Mouse (Mus musculus) MEL (cell line): ENCODE data around the gene Dlg2. TPM values are rescaled to one million over a fixed set of nuclear protein-coding genes. Genes with fewer than 3 reads are reported as not detected.

Experiments
- DNase-seq: peaks from one replicate; pipeline ENCODE4 v3.0.0; 2011; ENCODE audit warnings: low read depth, low spot score
- H3K27ac ChIP-seq: 2 replicates; pipeline ENCODE4 v1.5.1; 2012; ENCODE audit warnings: low read depth, mild to moderate bottlenecking, control low read depth, low read length, moderate library complexity; ENCODE audit not compliant: control insufficient read depth
- H3K27me3 ChIP-seq, 2 experiments: fragments of 150-350 bp in 1 of 2; sonication (generic) in 1 of 2; 2 replicates each; pipeline ENCODE4 v1.6.1; 2012; ENCODE audit warnings: low read length in 2 of 2, mild to moderate bottlenecking in 2 of 2, improper control_type of control experiment in 1 of 2, moderate library complexity in 1 of 2; ENCODE audit not compliant: insufficient read depth in 2 of 2, control insufficient read depth in 1 of 2
- H3K36me3 ChIP-seq, 2 experiments: 2 replicates each; pipeline ENCODE4 v1.6.1; 2012 to 2014; ENCODE audit warnings: low read length in 2 of 2, improper control_type of control experiment in 1 of 2, inconsistent platforms in 1 of 2, mild to moderate bottlenecking in 1 of 2; ENCODE audit not compliant: insufficient read depth in 2 of 2, control insufficient read depth in 1 of 2
- H3K4me1 ChIP-seq, 2 experiments: fragments of 150-350 bp in 1 of 2; sonication (generic) in 1 of 2; 2 replicates each; pipeline ENCODE4 v1.6.1; 2012; ENCODE audit warnings: low read length in 2 of 2, improper control_type of control experiment in 1 of 2, mild to moderate bottlenecking in 1 of 2; ENCODE audit not compliant: insufficient read depth in 2 of 2, control insufficient read depth in 1 of 2
- H3K4me3 ChIP-seq, 2 experiments: fragments of 150-350 bp in 1 of 2; sonication (generic) in 1 of 2; 2 replicates each; pipeline ENCODE4 v1.5.1; 2012; ENCODE audit warnings: low read depth in 2 of 2, low read length in 2 of 2, mild to moderate bottlenecking in 2 of 2, moderate library complexity in 2 of 2, control low read depth in 1 of 2, improper control_type of control experiment in 1 of 2; ENCODE audit not compliant: control insufficient read depth in 1 of 2, insufficient read depth in 1 of 2
- H3K79me2 ChIP-seq: 2 replicates; pipeline ENCODE4 v1.6.1; 2012; ENCODE audit warnings: mild to moderate bottlenecking, low read length, moderate library complexity; ENCODE audit not compliant: control insufficient read depth, poor library complexity, insufficient read depth
- H3K9ac ChIP-seq: 2 replicates; pipeline ENCODE4 v1.6.1; 2012; ENCODE audit warnings: low read depth, mild to moderate bottlenecking, control low read depth, low read length, moderate library complexity; ENCODE audit not compliant: control insufficient read depth, poor library complexity, severe bottlenecking
- H3K9me3 ChIP-seq: fragments of 150-350 bp; sonication (generic); replicated peaks from 2 replicates; pipeline ENCODE4 v1.6.1; 2012; ENCODE audit warnings: mild to moderate bottlenecking, low read length, improper control_type of control experiment, moderate library complexity; ENCODE audit not compliant: insufficient read depth
- BHLHE40 ChIP-seq: IDR thresholded peaks from 2 replicates; pipeline ENCODE4 v1.6.1; 2012; ENCODE audit warnings: low read depth, mild to moderate bottlenecking, inconsistent platforms, low read length, improper control_type of control experiment, borderline replicate concordance
- CTCF ChIP-seq, 3 experiments: IDR thresholded peaks in 2 of 3; conservative IDR thresholded peaks in 1 of 3; 2 replicates each; pipeline ENCODE4 v1.5.1; 2011 to 2012; ENCODE audit warnings: low read length in 3 of 3, low read depth in 2 of 3, mild to moderate bottlenecking in 2 of 3, improper control_type of control experiment in 1 of 3, inconsistent platforms in 1 of 3, mixed read lengths in 1 of 3, moderate library complexity in 1 of 3; ENCODE audit not compliant: control insufficient read depth in 1 of 3, insufficient read depth in 1 of 3, poor library complexity in 1 of 3, severe bottlenecking in 1 of 3
- ELF1 ChIP-seq: IDR thresholded peaks from 2 replicates; pipeline ENCODE4 v1.6.1; 2014; ENCODE audit warnings: low read depth, mild to moderate bottlenecking, inconsistent platforms, low read length, improper control_type of control experiment, moderate library complexity
- EP300 ChIP-seq, 2 experiments: IDR thresholded peaks; 2 replicates each; pipeline ENCODE4 v1.6.1; 2011; ENCODE audit warnings: improper control_type of control experiment in 2 of 2, low read length in 2 of 2, low read depth in 1 of 2, mild to moderate bottlenecking in 1 of 2
- KAT2A ChIP-seq: conservative IDR thresholded peaks from 2 replicates; pipeline ENCODE4 v1.6.1; 2012; ENCODE audit warnings: low read depth, low read length, improper control_type of control experiment, inconsistent platforms
- MAZ ChIP-seq: IDR thresholded peaks from 2 replicates; pipeline ENCODE4 v1.6.1; 2012; ENCODE audit warnings: low read depth, mild to moderate bottlenecking, inconsistent platforms, low read length, improper control_type of control experiment
- MYC ChIP-seq: IDR thresholded peaks from 2 replicates; pipeline ENCODE4 v1.6.1; 2011; ENCODE audit warnings: low read depth, mild to moderate bottlenecking, low read length, improper control_type of control experiment, moderate library complexity
- NRF1 ChIP-seq: IDR thresholded peaks from 2 replicates; pipeline ENCODE4 v1.6.1; 2014; ENCODE audit warnings: low read depth, mild to moderate bottlenecking, inconsistent platforms, low read length, improper control_type of control experiment, moderate library complexity; ENCODE audit not compliant: poor library complexity, insufficient read depth, severe bottlenecking
- POLR2AphosphoS2 ChIP-seq: IDR thresholded peaks from 2 replicates; pipeline ENCODE4 v1.6.1; 2011; ENCODE audit warnings: low read length, improper control_type of control experiment
- SIN3A ChIP-seq: IDR thresholded peaks from 2 replicates; pipeline ENCODE4 v1.6.1; 2012; ENCODE audit warnings: low read length, improper control_type of control experiment, inconsistent platforms
- TAL1 ChIP-seq: IDR thresholded peaks from 2 replicates; pipeline ENCODE4 v1.6.1; 2012; ENCODE audit warnings: mild to moderate bottlenecking, inconsistent platforms, low read length, moderate library complexity, mixed read lengths
- TBP ChIP-seq: IDR thresholded peaks from 2 replicates; pipeline ENCODE4 v1.8.0; 2011; ENCODE audit warnings: low read depth, low read length, improper control_type of control experiment
- UBTF ChIP-seq: IDR thresholded peaks from 2 replicates; pipeline ENCODE4 v1.6.1; 2012; ENCODE audit warnings: low read depth, mild to moderate bottlenecking, inconsistent platforms, low read length, improper control_type of control experiment, moderate library complexity, borderline replicate concordance; ENCODE audit not compliant: insufficient read depth
- USF1 ChIP-seq: IDR thresholded peaks from 2 replicates; pipeline ENCODE4 v1.6.1; 2014; ENCODE audit warnings: low read depth, mild to moderate bottlenecking, inconsistent platforms, low read length, improper control_type of control experiment, moderate library complexity
- ZC3H11A ChIP-seq: IDR thresholded peaks from 2 replicates; pipeline ENCODE4 v1.6.1; 2012; ENCODE audit warnings: low read depth, mild to moderate bottlenecking, inconsistent platforms, low read length, improper control_type of control experiment
- ZNF384 ChIP-seq: IDR thresholded peaks from 2 replicates; pipeline ENCODE4 v1.6.1; 2012; ENCODE audit warnings: low read depth, mild to moderate bottlenecking, inconsistent platforms, low read length, improper control_type of control experiment
- polyA plus RNA-seq, 2 experiments: library from polyadenylated mRNA; stranded (reverse) in 1 of 2; unstranded in 1 of 2; fragments of >175 nt in 1 of 2; fragments of >200 nt in 1 of 2; gene quantifications; 2 replicates each; pipeline versions ENCODE4 v1.2.1 to v1.2.4; 2012; ENCODE audit warnings: low replicate concordance in 2 of 2, low read depth in 1 of 2; ENCODE audit not compliant: insufficient read length in 2 of 2, insufficient read depth in 1 of 2, missing spikeins in 1 of 2
- total RNA-seq: library from RNA; depleted of rRNA; stranded (reverse); fragments of 300-350 nt; gene quantifications from 2 replicates; pipeline ENCODE4 v1.2.3, GENCODE M21; 2012

The Dlg2 gene
- total and polyA plus RNA-seq, 3 experiments, result 0.04 TPM; not detected in 2

GRCm38 (mm10) chr7:90658593-90658992 is 182.1 kb downstream of the Dlg2 start:
- H3K4me1 ChIP-seq, result no peaks in the 10 kb centered on the region
- no peak for TF ChIP-seq UBTF
- TF ChIP-seq MAZ, result no peak
- TF ChIP-seq ZC3H11A, result no peak
- TF ChIP-seq, all 39 proteins: peak for 0
- H3K27me3 ChIP-seq, result no peaks in the 10 kb centered on the region
- no peaks in the 10 kb centered on the region for H3K79me2 ChIP-seq
- no peaks in the 10 kb centered on the region for H3K9me3 ChIP-seq
- H3K9ac ChIP-seq, result no peak overlapping the region
- no peak overlapping the region for H3K4me3 ChIP-seq
- no peaks in the 10 kb centered on the region for H3K36me3 ChIP-seq
- no peak overlapping the region for H3K27ac ChIP-seq
- DNase-seq, result no peak

GRCm38 (mm10) chr7:90694050-90694449 is 217.6 kb downstream of the Dlg2 start:
- no peaks in the 10 kb centered on the region for H3K27me3 ChIP-seq
- no peak overlapping the region for H3K4me3 ChIP-seq
- no peaks in the 10 kb centered on the region for H3K4me1 ChIP-seq
- no peaks in the 10 kb centered on the region for H3K79me2 ChIP-seq
- no peaks in the 10 kb centered on the region for H3K36me3 ChIP-seq
- no peak for DNase-seq
- H3K9ac ChIP-seq, result no peak overlapping the region
- no peak overlapping the region for H3K27ac ChIP-seq
- TF ChIP-seq MAZ (no peak), ELF1 (no peak), EP300 (IDR thresholded peaks at IDR 0.05; ENCODE audit: low read depth in 1 of 2, low read length in 2 of 2) (no peak), KAT2A (no peak), POLR2AphosphoS2 (no peak), NRF1 (no peak), SIN3A (no peak), MYC (no peak), CTCF (IDR thresholded peaks at IDR 0.05 in 2 of 3, conservative IDR thresholded peaks at IDR 0.05 in 1 of 3; ENCODE audit: control insufficient read depth in 1 of 3, insufficient read depth in 1 of 3, low read depth in 2 of 3, low read length in 3 of 3, poor library complexity in 1 of 3, severe bottlenecking in 1 of 3) (no peak), TBP (no peak), ZNF384 (no peak), BHLHE40 (no peak), UBTF (no peak), TAL1 (no peak), USF1 (no peak)
- H3K9me3 ChIP-seq, result no peaks in the 10 kb centered on the region
